Mouse (Mus musculus): ENCODE data around the gene Slc43a2. TPM values are rescaled to one million over a fixed set of nuclear protein-coding genes. Genes with fewer than 3 reads are reported as not detected.

Gene Slc43a2
- polyA plus RNA-seq (2017; shearing (Covaris generic)), result 70.4 TPM

DNA sequence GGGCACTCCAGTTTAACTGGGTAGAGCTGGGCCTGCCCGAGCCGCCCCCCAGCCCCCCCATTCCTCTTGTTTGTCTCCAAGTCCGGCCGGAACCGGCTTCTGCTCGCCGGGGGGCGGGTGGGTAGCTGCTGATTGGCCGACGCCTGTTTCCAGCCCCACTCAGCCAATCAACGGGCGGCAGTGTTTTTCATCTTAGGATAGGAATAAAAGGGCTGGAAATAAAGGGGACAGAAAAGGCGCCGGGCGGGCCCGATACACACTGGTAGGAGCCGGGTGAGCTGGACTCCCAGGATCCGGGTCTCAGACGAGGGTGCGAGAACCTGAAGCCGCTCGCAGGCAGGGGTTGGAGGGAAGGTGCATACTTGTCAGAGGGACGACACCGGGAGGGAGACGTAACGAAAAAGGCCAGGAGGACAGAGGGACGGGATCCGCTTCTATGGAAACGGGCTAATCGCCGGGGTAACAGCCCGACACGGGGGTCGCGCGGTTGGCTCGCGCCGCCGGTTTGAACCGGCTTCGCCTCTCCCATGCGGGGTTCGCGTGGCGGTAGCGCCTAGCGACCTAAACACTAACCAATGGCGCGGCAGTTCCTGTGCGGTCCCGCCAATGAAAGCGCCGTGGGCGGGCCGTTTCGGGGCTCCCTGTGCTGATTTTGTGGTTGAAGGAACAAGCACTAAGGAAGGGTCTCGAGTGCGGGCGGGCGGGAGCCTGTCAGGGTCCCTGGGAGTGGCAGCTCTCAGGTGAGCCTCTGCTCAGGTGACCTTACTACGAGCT, at the start of gene Slc43a2:
TSS of gene Slc43a2 (plus strand) at position 226 of the 774 bp plus-strand sequence.

DNA sequence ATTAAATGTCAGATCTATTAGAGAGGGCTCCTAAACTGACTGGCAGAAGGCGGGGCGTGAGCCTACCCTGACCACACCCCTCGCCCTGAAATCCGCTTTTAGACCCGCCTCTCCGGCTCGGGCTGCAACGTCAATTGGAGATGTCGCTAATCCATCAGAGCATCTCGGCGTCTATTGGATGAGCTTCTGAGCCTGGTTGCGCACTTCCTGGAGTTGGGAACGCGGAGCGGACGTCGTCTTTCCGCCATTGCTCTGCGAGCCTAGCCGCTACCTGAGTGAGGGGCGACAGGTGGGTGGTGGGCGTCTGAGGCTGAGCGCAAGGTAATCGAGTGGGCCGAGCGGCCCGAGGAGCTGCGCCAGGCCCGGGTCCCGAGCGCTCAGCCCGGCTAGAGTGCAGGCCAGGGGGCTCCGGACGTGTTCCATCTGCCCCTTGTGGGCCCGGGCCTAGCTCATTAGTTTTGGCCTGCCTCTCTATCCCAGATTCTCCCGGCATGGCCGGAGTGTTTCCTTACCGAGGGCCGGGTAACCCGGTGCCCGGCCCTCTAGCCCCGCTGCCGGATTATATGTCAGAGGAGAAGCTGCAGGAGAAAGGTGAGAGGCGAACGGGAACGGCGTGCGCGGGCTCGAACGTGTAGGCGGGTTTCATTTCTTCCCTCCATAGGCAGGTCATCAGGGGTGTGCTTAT, 44.8 kb upstream of the Slc43a2 start, which contains the start of gene Prpf8:
TSS of gene Prpf8 (plus strand) at position 216 of the 685 bp plus-strand sequence.

DNA sequence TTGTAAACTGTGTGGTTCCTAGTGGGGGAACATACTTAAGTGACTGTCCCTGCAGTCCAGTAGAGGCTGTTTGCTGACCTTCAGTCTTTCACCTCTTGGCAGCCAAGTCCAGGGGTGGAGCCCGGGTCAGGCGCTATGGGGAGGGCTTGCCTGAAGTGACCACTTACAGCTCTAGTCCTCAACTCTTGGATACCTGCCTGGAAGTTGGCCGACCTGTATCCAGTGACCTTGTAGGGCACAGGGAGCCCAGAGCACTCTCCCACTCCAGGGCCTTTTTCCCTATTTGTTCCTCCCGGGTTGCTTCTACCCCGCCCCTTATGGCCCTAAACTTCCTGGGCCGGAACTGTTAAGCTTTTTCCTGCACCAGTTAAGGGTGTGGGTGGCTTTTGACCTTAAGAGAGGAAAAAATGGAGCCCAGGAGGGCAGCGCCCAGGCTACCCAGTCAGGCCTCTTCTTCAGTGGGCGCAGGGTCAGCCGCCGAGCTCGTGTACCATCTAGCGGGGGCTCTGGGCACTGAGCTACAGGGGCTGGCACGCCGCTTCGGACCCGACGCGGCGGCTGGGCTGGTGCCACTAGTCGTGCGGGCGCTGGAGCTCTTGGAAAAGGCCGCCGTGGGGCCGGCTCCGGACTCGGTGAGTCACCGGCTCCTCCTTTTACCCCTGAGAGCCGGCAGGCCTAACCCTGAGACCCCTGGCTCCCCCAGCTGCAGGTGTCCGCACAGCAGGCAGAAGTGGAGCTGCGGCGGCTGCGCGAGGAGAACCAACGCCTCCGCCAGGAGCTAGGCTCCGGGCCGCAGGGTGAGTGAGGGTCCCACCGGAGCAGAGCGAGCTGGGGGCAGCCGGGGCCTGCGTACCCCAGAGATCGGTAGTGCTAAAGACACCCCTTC, 21.5 kb upstream of the Slc43a2 start, which contains the start of gene Rilp:
TSS of gene Rilp (plus strand) at position 354 of the 886 bp plus-strand sequence.

DNA sequence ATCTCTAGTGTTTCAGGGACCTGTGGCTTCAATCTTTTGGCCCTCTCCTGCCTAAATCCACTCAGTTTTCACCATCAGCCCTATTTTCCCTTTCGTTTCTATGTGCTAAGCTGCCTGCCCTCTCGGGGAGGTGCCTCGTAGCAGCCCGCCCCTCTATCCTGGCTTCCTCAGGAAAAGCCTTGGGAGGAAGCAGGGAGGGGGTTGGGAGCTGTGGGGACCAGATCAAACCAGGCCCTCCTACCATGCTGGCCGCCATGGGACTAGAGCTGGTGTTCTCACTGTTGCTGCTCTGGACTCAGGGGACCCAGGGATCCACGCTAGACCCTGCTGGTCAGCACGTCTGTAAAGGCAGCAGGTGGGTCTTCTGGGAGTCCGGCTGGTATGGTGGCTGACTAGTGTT, 18.2 kb upstream of the Slc43a2 start, which contains the start of gene Scarf1:
TSS of gene Scarf1 (plus strand) at position 205 of the 400 bp plus-strand sequence.

DNA sequence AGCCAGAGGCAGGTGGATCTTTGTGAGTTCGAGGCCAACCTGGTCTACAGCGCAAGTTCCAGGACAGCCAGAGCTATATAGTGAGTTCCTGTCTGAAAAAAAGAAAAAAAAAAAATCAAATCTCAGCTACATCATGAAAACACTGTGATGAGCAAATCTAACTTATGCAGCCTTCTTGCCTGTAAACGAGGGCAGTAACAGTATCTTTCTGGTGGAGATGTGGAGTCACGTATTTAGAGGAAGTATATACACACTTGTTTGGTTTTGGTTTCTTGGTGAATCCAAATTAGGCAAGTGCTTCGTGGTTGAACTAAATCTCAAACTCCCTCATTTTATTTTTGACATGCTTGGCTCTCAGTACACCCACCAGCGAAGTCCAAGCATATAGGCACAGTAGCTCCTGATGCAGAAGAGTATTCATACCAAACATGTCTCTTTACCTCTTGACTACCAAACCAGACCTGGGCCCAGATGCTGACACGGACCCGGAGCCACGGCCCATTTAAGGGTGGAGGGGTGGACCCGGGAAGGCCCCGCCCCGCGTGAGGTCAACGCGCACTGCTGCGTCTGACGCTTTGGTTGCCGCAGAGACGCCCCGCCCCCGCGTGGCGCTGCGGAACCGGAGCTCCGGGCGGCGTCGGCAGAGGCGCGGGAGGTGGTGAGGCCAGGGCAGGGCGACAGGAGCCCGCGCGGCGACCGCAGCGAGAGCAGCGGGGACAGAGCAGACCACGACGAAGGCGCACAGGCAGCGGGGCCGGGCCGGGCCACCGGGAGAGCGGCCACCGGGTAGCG, 56.2 kb downstream of the Slc43a2 start, which contains the start of gene Pitpna:
TSS of gene Pitpna (plus strand) at position 605 of the 792 bp plus-strand sequence.

Other genes with a start within 250 kb of the Slc43a2 start
- 162 TPM for gene Rpa1, start 183.4 kb upstream of the Slc43a2 start, polyA plus RNA-seq (2017; shearing (Covaris generic))
- gene Smyd4, start 183.3 kb upstream of the Slc43a2 start, polyA plus RNA-seq (2017; shearing (Covaris generic)), result 23.8 TPM
- gene Serpinf1, start 109.0 kb upstream of the Slc43a2 start, polyA plus RNA-seq (2017; shearing (Covaris generic)), result 6.0 TPM
- not detected for gene Serpinf2, start 92.1 kb upstream of the Slc43a2 start, polyA plus RNA-seq (2017; shearing (Covaris generic))
- gene Wdr81, start 77.0 kb upstream of the Slc43a2 start, polyA plus RNA-seq (2017; shearing (Covaris generic)), result 18.7 TPM
- 7.8 TPM for gene Tlcd2, start 70.0 kb upstream of the Slc43a2 start, polyA plus RNA-seq (2017; shearing (Covaris generic))
- 93.4 TPM for gene Prpf8, start 44.9 kb upstream of the Slc43a2 start, polyA plus RNA-seq (2017; shearing (Covaris generic))
- gene Rilp, start 21.6 kb upstream of the Slc43a2 start, polyA plus RNA-seq (2017; shearing (Covaris generic)), result 0.23 TPM
- gene Scarf1, start 18.2 kb upstream of the Slc43a2 start, polyA plus RNA-seq (2017; shearing (Covaris generic)), result 1.4 TPM
- 66.8 TPM for gene Pitpna, start 56.4 kb downstream of the Slc43a2 start, polyA plus RNA-seq (2017; shearing (Covaris generic))
- 165 TPM for gene Inpp5k, start 99.3 kb downstream of the Slc43a2 start, polyA plus RNA-seq (2017; shearing (Covaris generic))
- gene Myo1c, start 118.8 kb downstream of the Slc43a2 start, polyA plus RNA-seq (2017; shearing (Covaris generic)), result 49.6 TPM
- gene Crk, start 147.6 kb downstream of the Slc43a2 start, polyA plus RNA-seq (2017; shearing (Covaris generic)), result 12.7 TPM
- 230 TPM for gene Ywhae, start 201.2 kb downstream of the Slc43a2 start, polyA plus RNA-seq (2017; shearing (Covaris generic))

Measured in inflammation-experienced regulatory T-cells, adult 16 weeks (primary cell).